Mouse (Mus musculus): Measurements from ENCODE around the gene Baiap2.

The Baiap2 gene

GRCm38 (mm10) chr11:119920668-119921067, 21.9 kb upstream of the Baiap2 start:
- DNase-seq: no peak

GRCm38 (mm10) chr11:119925176-119925575, 17.4 kb upstream of the Baiap2 start:
- no peak for DNase-seq

- no peak for DNase-seq
Measured at GRCm38 (mm10) chr11:119926762-119927161, 15.8 kb upstream of the Baiap2 start.

- DNase-seq: peak; percentile 64
Measured at GRCm38 (mm10) chr11:119928023-119928681, 14.4 kb upstream of the Baiap2 start.

GRCm38 (mm10) chr11:119929603-119930265, 12.8 kb upstream of the Baiap2 start:
- no peak for DNase-seq

- DNase-seq: no peak
Measured at GRCm38 (mm10) chr11:119931809-119932208, 10.8 kb upstream of the Baiap2 start.

- DNase-seq: no peak
Measured at GRCm38 (mm10) chr11:119933142-119933541, 9.4 kb upstream of the Baiap2 start.

- DNase-seq: no peak
Measured at GRCm38 (mm10) chr11:119933819-119934583, 8.6 kb upstream of the Baiap2 start.

GRCm38 (mm10) chr11:119934773-119935172, 7.8 kb upstream of the Baiap2 start:
- DNase-seq: no peak

- DNase-seq: peak; percentile 72
Measured at GRCm38 (mm10) chr11:119935457-119935856, 7.1 kb upstream of the Baiap2 start.

- no peak for DNase-seq
Measured at GRCm38 (mm10) chr11:119936456-119936855, 6.1 kb upstream of the Baiap2 start.

- peak; percentile 89 for DNase-seq
Measured at GRCm38 (mm10) chr11:119937216-119937615, 5.3 kb upstream of the Baiap2 start.

GRCm38 (mm10) chr11:119937772-119938502, 4.6 kb upstream of the Baiap2 start:
- peak; percentile 83 for DNase-seq

- no peak for DNase-seq
Measured at GRCm38 (mm10) chr11:119939073-119939710, 3.4 kb upstream of the Baiap2 start.

- DNase-seq: no peak
Measured at GRCm38 (mm10) chr11:119939711-119940106, 2.9 kb upstream of the Baiap2 start.

GRCm38 (mm10) chr11:119940142-119940541, 2.4 kb upstream of the Baiap2 start:
- peak; percentile 58 for DNase-seq

GRCm38 (mm10) chr11:119941794-119942193, 769 bp upstream of the Baiap2 start:
- no peak for DNase-seq

- DNase-seq: no peak
Measured at GRCm38 (mm10) chr11:119942201-119942726, 299 bp upstream of the Baiap2 start.

- no peak for DNase-seq
Measured at GRCm38 (mm10) chr11:119943428-119943988, 945 bp downstream of the Baiap2 start.

- DNase-seq: no peak
Measured at GRCm38 (mm10) chr11:119945343-119945742, 2.8 kb downstream of the Baiap2 start.

GRCm38 (mm10) chr11:119947426-119947825, 4.9 kb downstream of the Baiap2 start:
- no peak for DNase-seq

GRCm38 (mm10) chr11:119947897-119948296, 5.3 kb downstream of the Baiap2 start:
- no peak for DNase-seq

All from right cerebral cortex, adult 18-20 months (tissue).